Mouse (Mus musculus) cortical plate, adult 2 months (tissue): ENCODE measurements at regions not wholly inside any gene's neighbourhood (a gene's known extent, or its start where the extent isn't known, plus 50 kb on each side); places are given as distances from the start of the nearest gene placed in this dataset.

ENCODE experiments used
- CTCF ChIP-seq: fragments of 200-500 bp; IDR thresholded peaks from 2 replicates; pipeline ENCODE4 v1.5.1; 2011; ENCODE audit warnings: mild to moderate bottlenecking, control low read depth, low read length; ENCODE audit not compliant: insufficient read depth; ENCODE audit errors: extremely low read depth
- POLR2A ChIP-seq: fragments of 200-500 bp; IDR thresholded peaks from 2 replicates; pipeline ENCODE4 v1.6.1; 2011; ENCODE audit warnings: mild to moderate bottlenecking, low read length, control low read depth; ENCODE audit not compliant: insufficient read depth; ENCODE audit errors: extremely low read depth

DNA sequence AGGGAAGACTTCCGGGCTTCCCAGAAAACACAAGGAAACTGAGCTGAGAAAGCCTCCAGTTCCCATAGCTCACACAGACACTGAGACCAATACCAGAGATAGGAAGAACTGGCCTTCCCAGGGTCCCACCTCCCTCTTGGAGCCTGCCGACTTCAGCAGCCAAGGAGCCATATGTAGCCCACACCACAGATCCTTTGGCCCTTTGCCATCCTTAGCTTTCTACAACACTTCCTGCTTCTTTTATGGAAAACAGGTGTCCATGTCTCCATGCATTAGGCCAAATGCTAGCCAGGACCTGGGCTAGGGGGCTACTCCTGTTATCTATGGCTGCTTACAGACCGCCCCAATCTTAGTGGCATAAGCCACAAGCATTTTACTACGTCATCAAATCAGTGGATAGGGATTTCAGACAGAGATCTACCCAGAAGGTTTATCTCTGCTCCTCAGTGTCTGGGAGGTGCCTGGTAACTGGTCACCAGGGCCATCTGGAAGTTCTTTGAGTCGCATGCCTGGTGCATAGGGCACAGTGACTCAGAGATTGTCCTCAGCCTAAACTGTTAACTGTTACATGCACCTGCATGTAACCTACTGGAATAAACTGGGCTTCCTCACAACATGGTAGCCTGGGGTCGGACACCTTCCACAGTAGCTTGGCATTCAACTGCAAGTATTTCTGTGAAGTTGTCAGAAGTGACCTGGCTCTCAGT lies 378.4 kb downstream of the H2al1j start:
- TF ChIP-seq CTCF (no peak), POLR2A (no peak)
